Mouse (Mus musculus) cerebellum, adult (tissue): Measurements from ENCODE around the gene Myo9b.
A peak's percentile ranks its signal among the peaks of the same experiment; 100 is the strongest.

Experiments used
- ATAC-seq: cut with Nextera tagmentation; 2 replicates; pipeline ENCODE4 v1.9.2; 2017; ENCODE audit warnings: mild to moderate bottlenecking, moderate library complexity, mixed read lengths; ENCODE audit not compliant: insufficient number of reproducible peaks, low FRiP score, low TSS enrichment

Gene Myo9b

DNA sequence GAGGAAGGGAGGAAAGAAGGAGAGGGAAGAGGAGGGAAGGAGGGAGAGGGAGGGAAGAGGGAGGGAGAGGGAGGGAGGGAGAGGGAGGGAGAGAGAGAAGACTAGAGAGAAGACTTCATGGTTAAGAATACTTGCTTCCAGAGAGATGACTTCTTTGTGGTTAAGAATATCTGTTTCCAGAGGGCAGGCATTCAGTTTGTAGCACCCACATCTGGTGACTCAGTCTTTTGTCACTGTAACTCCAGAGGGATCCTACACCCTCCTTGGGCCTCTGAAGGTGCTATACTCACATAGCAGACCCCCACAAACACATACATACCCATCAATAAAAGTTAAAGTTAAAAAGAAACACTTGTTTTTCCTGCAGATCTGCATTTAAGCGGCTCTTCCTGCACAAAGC lies 79.0 kb downstream of the Myo9b start:
- no peak for ATAC-seq

- no peak for ATAC-seq
Measured at GRCm38 (mm10) chr8:71358026-71358425, 85.5 kb downstream of the Myo9b start.

DNA sequence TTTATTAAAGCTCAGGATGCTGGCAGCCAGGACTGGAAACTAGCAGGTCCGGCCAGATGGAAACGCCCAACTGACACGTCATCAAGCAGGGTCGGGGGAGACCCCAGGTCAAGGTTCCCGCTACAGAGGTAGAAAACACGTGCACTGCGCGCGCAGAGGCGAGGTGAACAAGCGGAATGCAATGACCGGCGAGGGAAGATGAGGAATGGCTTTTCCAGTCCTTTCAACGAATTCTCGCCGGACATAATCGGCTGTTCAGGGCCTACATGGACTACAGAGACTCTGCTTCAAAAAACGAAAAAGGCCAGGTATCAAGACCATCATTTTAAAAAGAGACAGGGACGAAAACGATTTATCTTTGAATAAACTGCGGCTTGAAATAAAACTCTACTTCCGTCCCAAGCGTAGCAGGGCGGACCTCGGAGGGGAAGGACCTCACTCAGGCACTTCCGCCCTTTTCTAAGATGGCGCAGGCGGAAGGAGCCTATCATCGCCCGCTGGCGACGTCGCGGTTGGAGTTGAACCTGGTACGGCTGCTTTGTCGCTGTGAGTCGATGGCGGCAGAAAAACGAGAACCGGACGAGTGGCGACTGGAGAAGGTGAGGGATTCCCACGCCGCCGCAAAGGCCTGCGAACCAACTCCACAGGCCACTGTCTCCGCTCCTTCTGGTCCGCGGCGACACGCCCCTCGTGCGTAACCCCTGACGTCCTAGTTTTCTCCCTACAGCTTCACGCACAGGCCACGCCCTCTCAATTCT lies 94.4 kb downstream of the Myo9b start, which contains the start of gene Use1:
TSS of gene Use1 (plus strand) at position 78 of the 758 bp plus-strand sequence.
- peak; percentile 69 for ATAC-seq

GRCm38 (mm10) chr8:71367529-71368176 lies 95.1 kb downstream of the Myo9b start:
- no peak for ATAC-seq

DNA sequence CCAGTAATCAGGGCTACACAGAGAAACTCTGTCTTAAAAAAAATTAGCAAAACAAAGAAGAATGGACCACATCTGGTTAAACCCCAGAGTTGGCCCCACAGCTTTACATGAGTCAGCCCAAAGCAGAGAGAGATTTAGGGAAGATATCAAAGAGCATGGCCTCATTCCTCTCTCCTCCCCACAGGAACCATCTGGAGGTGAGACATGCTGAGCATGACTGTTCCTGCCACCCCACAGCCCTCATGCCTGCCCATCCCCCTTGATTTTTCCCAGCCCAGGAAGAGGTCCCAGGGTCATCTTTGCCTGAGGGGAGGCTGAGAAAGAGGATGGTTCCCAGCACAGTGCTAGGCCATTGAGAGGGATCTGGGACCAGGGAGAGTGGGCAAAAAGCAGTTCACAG lies 95.9 kb downstream of the Myo9b start:
- ATAC-seq, result no peak

DNA sequence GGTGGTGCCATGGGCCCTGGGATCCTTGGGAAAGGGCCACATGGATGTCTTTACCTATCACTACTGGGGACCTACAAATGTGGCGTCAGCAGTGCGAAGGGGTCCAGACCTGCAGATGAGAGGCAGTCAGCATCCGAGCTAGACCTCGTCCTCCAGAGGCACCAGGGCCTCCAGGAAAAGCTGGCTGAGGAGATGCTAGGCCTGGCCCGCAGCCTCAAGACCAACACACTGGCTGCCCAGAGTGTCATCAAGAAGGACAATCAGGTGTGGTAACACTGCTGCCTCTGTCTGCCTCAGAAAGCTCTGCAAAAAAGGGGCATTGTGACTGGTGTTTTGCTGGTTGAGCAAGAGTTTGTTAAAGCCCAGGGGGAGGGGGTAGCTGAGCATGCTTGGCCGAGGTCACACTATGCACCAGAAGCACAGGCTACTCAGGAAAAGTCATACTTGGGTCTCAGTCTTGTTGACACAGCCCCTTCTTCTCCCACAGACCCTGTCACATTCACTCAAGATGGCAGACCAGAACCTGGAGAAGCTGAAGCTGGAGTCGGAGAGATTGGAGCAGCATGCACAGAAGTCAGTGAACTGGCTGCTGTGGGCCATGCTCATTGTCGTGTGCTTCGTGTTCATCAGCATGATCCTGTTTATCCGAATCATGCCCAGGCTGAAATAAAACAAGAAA lies 96.7 kb downstream of the Myo9b start:
- ATAC-seq, result no peak

- ATAC-seq, result no peak
Measured at GRCm38 (mm10) chr8:71370711-71371235, 98.3 kb downstream of the Myo9b start.

DNA sequence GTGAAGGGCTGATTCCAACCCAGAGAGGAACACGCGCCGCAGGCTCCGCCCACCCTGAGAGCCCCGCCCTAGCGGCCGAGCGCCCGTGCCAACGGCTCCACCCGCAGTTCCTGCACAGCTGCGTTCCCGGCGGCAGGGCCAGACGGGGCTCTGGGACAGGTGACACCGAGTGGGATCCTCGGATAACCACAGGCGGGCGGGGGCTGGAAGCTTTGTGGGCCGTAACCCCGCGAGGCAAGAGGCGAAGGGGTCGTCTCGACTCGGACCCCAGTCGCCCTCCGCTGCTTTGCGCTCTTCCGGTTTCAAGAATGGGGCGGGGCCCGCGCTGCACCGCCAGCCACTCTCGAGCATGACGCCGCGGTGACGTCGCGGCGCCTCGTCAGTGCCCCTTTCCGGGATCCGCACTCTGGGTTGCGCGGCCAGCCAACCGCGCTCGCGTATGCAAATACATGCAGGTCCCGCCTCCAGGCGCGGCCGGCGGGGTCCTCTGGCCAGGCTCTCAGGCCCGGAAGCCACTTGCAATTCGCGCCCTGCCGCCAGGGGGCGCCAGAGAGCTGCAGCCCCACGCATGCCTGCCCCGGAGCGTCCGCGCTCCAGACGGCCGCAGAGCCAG lies 98.8 kb downstream of the Myo9b start, which contains the start of gene Ocel1:
TSS of gene Ocel1 (plus strand) at position 63 of the 613 bp plus-strand sequence.
- ATAC-seq, result peak; percentile 78

DNA sequence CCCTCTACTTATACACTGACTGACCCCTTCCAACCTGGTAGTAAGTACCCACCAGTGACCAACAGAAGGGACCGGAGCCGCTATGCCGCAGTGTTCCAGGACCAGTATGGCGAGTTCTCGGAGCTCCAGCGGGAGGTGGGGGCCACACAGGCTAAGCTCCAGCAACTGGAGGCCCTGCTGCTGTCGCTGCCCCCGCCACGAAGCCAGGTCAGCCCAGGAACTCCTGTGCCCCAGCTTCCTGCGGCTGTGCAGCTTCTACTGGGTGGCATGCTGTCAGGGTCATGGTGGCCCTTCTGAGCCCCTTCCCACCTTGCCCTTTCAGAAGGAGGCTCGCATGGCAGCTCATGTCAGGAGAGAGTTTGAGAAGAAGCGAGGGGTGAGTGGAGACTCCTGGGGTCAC lies 99.9 kb downstream of the Myo9b start:
- no peak for ATAC-seq

GRCm38 (mm10) chr8:71373000-71373399 lies 100.5 kb downstream of the Myo9b start:
- ATAC-seq, result no peak

DNA sequence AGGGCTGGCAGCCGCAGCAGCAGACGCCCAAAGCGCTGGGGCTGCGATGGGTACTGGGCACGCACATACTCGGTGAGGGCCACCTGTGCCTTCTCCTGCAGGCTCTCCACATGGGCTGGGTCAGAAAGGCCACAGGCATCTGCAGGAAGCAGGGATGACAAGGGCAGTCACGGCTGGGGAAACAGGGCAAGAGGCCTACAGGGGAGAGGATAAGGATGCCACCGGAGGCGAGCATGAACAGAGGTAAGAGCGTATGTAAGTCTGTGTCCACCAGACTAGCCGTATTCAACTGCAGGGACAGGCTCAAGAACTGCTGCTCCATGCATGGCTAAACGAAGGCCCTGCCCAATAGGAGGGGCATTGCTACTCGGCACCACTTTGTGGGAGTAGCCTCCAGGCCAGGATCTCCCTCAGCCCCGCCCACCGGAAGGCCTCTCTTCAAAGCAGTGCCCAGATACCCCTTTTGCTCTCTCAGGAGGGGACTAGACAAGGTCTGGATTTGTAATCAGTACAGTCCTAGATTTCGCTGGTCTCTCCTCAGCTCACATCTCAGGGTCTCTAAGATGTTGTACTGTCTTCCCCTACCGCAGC lies 102.2 kb downstream of the Myo9b start:
- no peak for ATAC-seq

DNA sequence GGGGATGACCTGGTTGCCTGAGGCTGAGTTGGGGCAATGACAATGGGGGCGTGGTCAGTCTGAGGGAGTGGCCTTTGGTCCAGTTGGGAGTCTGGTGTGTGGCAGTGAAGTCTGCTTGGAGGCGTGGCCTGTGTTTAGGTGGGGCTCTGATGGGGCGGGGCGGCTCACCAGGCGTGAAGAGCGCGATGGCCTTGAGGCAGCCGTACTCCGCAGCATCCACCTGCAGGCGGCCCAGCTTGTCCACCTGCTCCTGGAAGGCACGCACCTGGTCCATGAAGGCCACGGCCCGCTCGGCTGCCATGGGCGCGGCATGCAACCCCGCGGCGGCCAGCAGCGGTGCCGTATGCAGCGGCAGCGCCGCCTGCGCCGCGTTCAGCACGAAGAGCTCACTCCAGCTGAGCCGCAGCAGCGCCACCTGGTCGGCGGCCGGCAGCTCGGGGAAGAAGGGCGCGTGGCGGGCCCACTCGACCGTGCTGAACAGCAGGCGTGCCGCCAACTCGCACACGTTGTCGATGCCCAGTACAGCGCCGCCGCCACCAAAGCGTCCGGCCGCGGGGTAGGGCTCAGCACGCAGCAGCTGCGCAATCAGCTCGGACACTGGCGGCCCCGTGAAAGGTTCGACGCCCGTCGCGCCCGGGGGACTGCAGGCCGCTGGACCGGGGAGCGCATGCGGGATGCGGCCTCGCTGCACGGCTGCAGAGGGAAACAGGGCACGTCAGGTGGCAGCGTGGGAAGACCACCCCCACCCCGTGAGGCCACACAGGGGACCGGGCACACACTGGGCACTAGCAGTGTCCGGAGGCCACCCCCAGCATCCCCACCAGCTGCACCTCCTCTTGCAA lies 103.3 kb downstream of the Myo9b start:
- peak; percentile 3; the same call in 1 of the 2 replicates for ATAC-seq

DNA sequence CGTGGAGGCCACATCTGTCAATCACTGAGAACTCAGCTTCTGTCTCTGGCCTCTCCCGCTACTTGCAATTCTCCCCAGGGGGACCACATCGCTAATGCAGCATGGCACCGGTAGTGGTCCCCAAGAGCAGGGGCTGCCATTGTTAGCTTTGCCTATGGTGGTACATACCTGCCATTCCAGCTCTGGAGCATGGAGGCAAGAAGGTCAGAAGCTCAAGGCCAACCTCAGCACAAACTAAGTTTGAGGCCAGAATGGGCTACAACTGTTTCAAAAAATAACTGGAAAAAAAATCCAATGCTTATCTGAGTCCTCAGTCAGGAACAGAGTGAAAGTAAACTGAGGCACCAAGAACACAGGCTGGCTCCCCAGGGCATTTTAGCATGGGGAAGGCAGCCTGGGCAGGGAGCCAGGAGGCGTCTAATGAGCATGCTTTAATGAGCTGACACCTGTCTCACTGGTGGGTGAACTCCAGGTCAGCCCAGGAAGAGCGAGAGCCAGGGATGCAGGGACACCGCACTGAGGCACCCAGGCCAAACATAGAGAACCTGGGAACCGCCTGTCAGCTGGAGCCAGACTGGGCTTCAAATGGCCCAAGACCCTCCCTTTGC lies 104.0 kb downstream of the Myo9b start:
- ATAC-seq, result no peak

- no peak for ATAC-seq
Measured at GRCm38 (mm10) chr8:71379008-71379407, 106.5 kb downstream of the Myo9b start.

DNA sequence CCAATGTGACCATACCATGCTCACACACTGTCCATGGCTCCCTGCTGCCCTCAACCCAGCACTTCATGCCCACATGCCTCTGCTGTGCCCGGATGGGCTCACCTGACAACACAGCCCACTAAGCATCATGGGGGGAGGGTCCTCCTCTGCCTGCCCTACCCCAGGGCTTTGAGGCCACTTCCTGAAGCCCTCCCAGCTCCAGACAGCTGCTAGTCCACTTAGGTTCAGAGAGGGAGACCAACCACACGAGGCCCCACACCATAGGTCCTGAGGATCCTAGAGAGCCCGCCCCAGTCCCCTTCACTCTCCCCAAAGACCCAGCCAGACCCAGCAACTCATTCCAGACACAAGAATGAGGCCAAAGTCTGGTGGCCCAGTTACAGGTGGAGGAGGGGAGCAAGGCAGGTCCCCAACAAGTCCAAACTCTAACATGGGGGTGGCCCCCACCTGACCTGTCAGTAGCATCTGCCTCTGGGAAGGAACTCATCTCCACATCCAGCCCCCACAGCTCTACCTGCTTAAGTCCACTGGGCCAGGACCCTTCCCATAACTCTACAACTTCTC lies 107.1 kb downstream of the Myo9b start:
- ATAC-seq, result no peak

DNA sequence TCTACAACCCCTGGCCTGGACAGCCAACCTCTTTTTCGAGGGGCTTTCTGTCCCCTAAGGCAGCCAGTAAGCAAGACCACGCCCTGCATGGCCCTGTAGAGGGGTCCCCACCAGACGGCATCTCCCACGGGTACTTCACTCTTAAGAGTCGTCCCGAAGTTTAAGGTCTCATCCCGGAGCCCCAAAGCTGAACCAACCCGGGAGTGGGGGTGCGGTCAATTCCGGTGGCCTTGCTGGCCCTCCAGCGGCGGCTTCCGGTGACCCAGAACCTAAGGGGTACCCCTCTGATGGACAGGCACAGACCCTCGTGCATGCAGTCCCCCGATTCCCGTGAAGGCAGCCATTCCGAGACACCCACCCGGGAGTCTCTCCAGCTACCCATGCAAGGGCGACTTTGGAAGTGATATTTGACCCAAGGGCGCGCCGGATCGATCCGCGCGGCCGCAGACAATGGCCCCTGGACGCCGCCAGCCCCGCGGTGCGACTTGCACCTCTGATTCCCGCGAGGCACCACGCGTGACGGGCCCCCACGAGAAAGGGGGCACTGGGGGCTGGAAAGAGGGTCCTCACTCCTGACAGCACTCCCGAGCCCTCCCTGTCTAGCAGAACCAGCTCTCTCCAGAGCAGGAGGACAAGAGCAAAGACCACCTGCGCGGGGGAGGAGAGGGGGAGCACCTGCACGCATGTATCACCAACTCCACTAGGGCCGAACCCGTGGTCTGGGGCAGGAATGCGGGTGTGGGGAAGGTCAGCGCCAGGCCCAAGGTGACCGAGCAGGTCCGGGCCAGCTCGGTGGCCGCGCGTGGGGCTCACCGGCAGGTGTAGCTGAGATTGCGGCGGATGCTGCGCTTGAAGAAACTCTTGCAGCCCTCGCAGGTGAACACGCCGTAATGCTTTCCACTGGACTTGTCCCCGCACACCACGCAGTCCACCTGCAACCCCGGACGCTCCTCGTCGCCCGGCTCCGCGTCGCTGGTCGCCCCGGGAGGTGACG lies 108.0 kb downstream of the Myo9b start:
- ATAC-seq, result no peak

DNA sequence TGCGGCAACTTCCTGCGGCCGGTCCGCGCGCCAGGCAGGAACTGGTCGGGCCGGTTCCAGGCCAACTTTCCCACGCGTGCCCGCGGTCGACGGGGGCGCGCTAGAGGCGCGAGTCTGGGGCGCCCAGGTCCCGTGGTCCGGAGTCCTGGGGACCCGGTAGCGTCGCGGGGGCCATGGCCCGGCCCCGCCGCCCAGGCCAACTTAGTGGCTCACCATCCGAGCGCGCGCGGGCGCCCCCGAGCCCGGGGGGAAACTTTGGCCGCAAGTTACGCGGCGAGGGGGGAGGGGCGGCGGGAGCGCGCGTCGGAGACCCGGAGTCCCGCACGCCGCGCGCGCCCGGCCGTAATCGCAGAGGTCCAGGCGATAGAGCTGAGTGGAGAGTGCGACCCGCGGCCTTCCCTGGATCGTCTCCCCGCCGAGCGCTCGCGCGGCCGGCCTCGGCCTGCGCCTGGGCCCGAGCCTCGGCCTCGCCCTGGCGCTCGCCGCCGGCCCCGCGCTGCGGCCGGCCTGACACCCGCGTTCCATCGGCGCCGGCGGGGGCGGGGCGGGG lies 109.0 kb downstream of the Myo9b start, which contains the start of gene Nr2f6:
TSS of gene Nr2f6 (minus strand) at position 540 of the 550 bp plus-strand sequence.
- ATAC-seq, result no peak
